Mouse (Mus musculus) gastrocnemius, postnatal 36 days (tissue): ENCODE measurements at regions not wholly inside any gene's neighbourhood (a gene's known extent, or its start where the extent isn't known, plus 50 kb on each side); places are given as distances from the start of the nearest gene placed in this dataset.
"Not testable (repeated sequence)": the region's sequence is repeated elsewhere in the genome, so short reads cannot be mapped to it uniquely, and the experiment has no call there.

Source experiments
- DNase-seq, 2 experiments: peaks; one replicate each; pipeline ENCODE4 v3.0.0; 2022
- intact Hi-C: fragments of 180-260 bp; cut with DNase I; formaldehyde crosslinking; loops from one replicate; pipeline ENCODE4 v1.15.1; 2025

- intact Hi-C loops = loop anchor here (10.0 kb wide), 1 partner anchor 261 kb away; no protein-coding TSS in a partner anchor
- no peak for DNase-seq
Measured at GRCm38 (mm10) chr13:4935940-4936339, 327.0 kb upstream of the Akr1e1 start.

- intact Hi-C loops = loop anchor here (10.0 kb wide), 2 partner anchors 265 to 1535 kb away; no protein-coding TSS in a partner anchor
Measured at GRCm38 (mm10) chr13:4939849-4940248, 330.9 kb upstream of the Akr1e1 start.

GRCm38 (mm10) chr13:4942490-4942889 lies 333.5 kb upstream of the Akr1e1 start:
- intact Hi-C loops = loop anchor here (10.0 kb wide), 1 partner anchor 1532 kb away; no protein-coding TSS in a partner anchor
- DNase-seq = peak; percentile 9 to 25

More at GRCm38 (mm10) chr13:4939849-4940248, 330.9 kb upstream of the Akr1e1 start:
- DNase-seq = no peak

- intact Hi-C loops = loop anchor here (10.0 kb wide), 1 partner anchor 1532 kb away; no protein-coding TSS in a partner anchor
- DNase-seq = no peak
Measured at GRCm38 (mm10) chr13:4943046-4943445, 334.1 kb upstream of the Akr1e1 start.

- intact Hi-C loops = no loop called here
- no peak for DNase-seq
Measured at GRCm38 (mm10) chr13:4955384-4955783, 346.4 kb upstream of the Akr1e1 start.

GRCm38 (mm10) chr13:4964824-4965223 lies 355.9 kb upstream of the Akr1e1 start:
- intact Hi-C loops = no loop called here
- DNase-seq = no peak

- intact Hi-C loops = no loop called here
- DNase-seq = no peak
Measured at GRCm38 (mm10) chr13:4970081-4970892, 361.3 kb upstream of the Akr1e1 start.

GRCm38 (mm10) chr13:4971472-4972067 lies 362.6 kb upstream of the Akr1e1 start:
- no peak for DNase-seq
- intact Hi-C loops = no loop called here

GRCm38 (mm10) chr13:4992876-4993275 lies 383.9 kb upstream of the Akr1e1 start:
- intact Hi-C loops = no loop called here
- DNase-seq = no peak

- no peak for DNase-seq
- intact Hi-C loops = no loop called here
Measured at GRCm38 (mm10) chr13:5008296-5008695, 399.3 kb upstream of the Akr1e1 start.

- DNase-seq = no peak
- intact Hi-C loops = no loop called here
Measured at GRCm38 (mm10) chr13:5022439-5022838, 413.5 kb upstream of the Akr1e1 start.

- no peak for DNase-seq
- intact Hi-C loops = no loop called here
Measured at GRCm38 (mm10) chr13:5059859-5060258, 450.9 kb upstream of the Akr1e1 start.

GRCm38 (mm10) chr13:5060462-5060861 lies 451.5 kb upstream of the Akr1e1 start:
- DNase-seq = no peak
- intact Hi-C loops = no loop called here

GRCm38 (mm10) chr13:5107454-5107853 lies 498.5 kb upstream of the Akr1e1 start:
- DNase-seq = no peak
- intact Hi-C loops = no loop called here

- intact Hi-C loops = no loop called here
Measured at GRCm38 (mm10) chr13:5154911-5155310, 545.9 kb upstream of the Akr1e1 start.

GRCm38 (mm10) chr13:5159765-5160684 lies 551.1 kb upstream of the Akr1e1 start:
- intact Hi-C loops = no loop called here
- no peak for DNase-seq

More at GRCm38 (mm10) chr13:5154911-5155310, 545.9 kb upstream of the Akr1e1 start:
- no peak for DNase-seq

GRCm38 (mm10) chr13:5166716-5167115 lies 557.7 kb upstream of the Akr1e1 start:
- intact Hi-C loops = no loop called here
- DNase-seq = no peak

- intact Hi-C loops = no loop called here
- DNase-seq = no peak
Measured at GRCm38 (mm10) chr13:5178996-5179395, 570.0 kb upstream of the Akr1e1 start.

- intact Hi-C loops = no loop called here
- no peak for DNase-seq
Measured at GRCm38 (mm10) chr13:5179552-5179951, 570.6 kb upstream of the Akr1e1 start.

- DNase-seq, intact Hi-C loops: not testable (repeated sequence)
Measured at GRCm38 (mm10) chr13:5185237-5185800, 576.3 kb upstream of the Akr1e1 start.
